Mouse (Mus musculus): ENCODE measurements around the gene Sptbn2. TPM values are rescaled to one million over a fixed set of nuclear protein-coding genes. Genes with fewer than 3 reads are reported as not detected.

The Sptbn2 gene
- polyA plus RNA-seq, 1 experiment from 2014 or later: 21.7 TPM

- peaks cover 8% of the 10 kb centered on the region for H3K4me1 ChIP-seq (ENCODE audit: control insufficient read depth, insufficient read depth, low read depth, low read length)
- no peak overlapping the region for H3K9ac ChIP-seq (ENCODE audit: low read depth, low read length)
- no peak overlapping the region for H3K4me2 ChIP-seq (ENCODE audit: low read length)
- H3K27me3 ChIP-seq (replicated peaks; ENCODE audit: control insufficient read depth, insufficient read depth, low read length): no peaks in the 10 kb centered on the region
- WGBS: 72% methylated on average over 5 of the region's 5 CpGs
- H3K4me3 ChIP-seq (ENCODE audit: low read length): no peak overlapping the region
- ATAC-seq: no peak
- no peak overlapping the region for H3K27ac ChIP-seq (ENCODE audit: low read depth, low read length)
- no peaks in the 10 kb centered on the region for H3K9me3 ChIP-seq (ENCODE audit: control insufficient read depth, low read length)
- H3K36me3 ChIP-seq (ENCODE audit: control insufficient read depth, insufficient read depth, low read length): no peaks in the 10 kb centered on the region
Measured at GRCm38 (mm10) chr19:4699821-4700220, 11.1 kb upstream of the Sptbn2 start.

- 71% methylated on average over 8 of the region's 8 CpGs for WGBS
- Histone ChIP-seq H3K27me3 (replicated peaks; ENCODE audit: control insufficient read depth, insufficient read depth, low read length) (no peaks in the 10 kb centered on the region), H3K4me2 (ENCODE audit: low read length) (no peak overlapping the region), H3K4me1 (ENCODE audit: control insufficient read depth, insufficient read depth, low read depth, low read length) (peaks cover 8% of the 10 kb centered on the region), H3K9ac (ENCODE audit: low read depth, low read length) (no peak overlapping the region), H3K27ac (ENCODE audit: low read depth, low read length) (no peak overlapping the region), H3K4me3 (ENCODE audit: low read length) (no peak overlapping the region), H3K9me3 (ENCODE audit: control insufficient read depth, low read length) (no peaks in the 10 kb centered on the region), H3K36me3 (ENCODE audit: control insufficient read depth, insufficient read depth, low read length) (no peaks in the 10 kb centered on the region)
- no peak for ATAC-seq
Measured at GRCm38 (mm10) chr19:4700656-4701055, 10.3 kb upstream of the Sptbn2 start.

- ATAC-seq: no peak
- Histone ChIP-seq H3K4me2 (ENCODE audit: low read length) (no peak overlapping the region), H3K36me3 (ENCODE audit: control insufficient read depth, insufficient read depth, low read length) (no peaks in the 10 kb centered on the region), H3K27ac (ENCODE audit: low read depth, low read length) (no peak overlapping the region), H3K27me3 (replicated peaks; ENCODE audit: control insufficient read depth, insufficient read depth, low read length) (no peaks in the 10 kb centered on the region), H3K4me3 (ENCODE audit: low read length) (no peak overlapping the region), H3K4me1 (ENCODE audit: control insufficient read depth, insufficient read depth, low read depth, low read length) (peaks cover 8% of the 10 kb centered on the region), H3K9ac (ENCODE audit: low read depth, low read length) (no peak overlapping the region), H3K9me3 (ENCODE audit: control insufficient read depth, low read length) (no peaks in the 10 kb centered on the region)
- 75% methylated on average over 7 of the region's 7 CpGs for WGBS
Measured at GRCm38 (mm10) chr19:4701221-4701620, 9.7 kb upstream of the Sptbn2 start.

GRCm38 (mm10) chr19:4708765-4709164 is 2.2 kb upstream of the Sptbn2 start:
- 87% methylated on average over 10 of the region's 10 CpGs for WGBS
- H3K36me3 ChIP-seq (ENCODE audit: control insufficient read depth, insufficient read depth, low read length): no peaks in the 10 kb centered on the region
- peaks cover 6% of the 10 kb centered on the region for H3K4me1 ChIP-seq (ENCODE audit: control insufficient read depth, insufficient read depth, low read depth, low read length)
- H3K4me3 ChIP-seq (ENCODE audit: low read length): no peak overlapping the region
- no peaks in the 10 kb centered on the region for H3K9me3 ChIP-seq (ENCODE audit: control insufficient read depth, low read length)
- H3K27ac ChIP-seq (ENCODE audit: low read depth, low read length): no peak overlapping the region
- H3K4me2 ChIP-seq (ENCODE audit: low read length): no peak overlapping the region
- ATAC-seq: no peak
- H3K27me3 ChIP-seq (replicated peaks; ENCODE audit: control insufficient read depth, insufficient read depth, low read length): no peaks in the 10 kb centered on the region
- no peak overlapping the region for H3K9ac ChIP-seq (ENCODE audit: low read depth, low read length)

GRCm38 (mm10) chr19:4711601-4712155 is 711 bp downstream of the Sptbn2 start:
- under 1% methylated on average over 46 of the region's 65 CpGs for WGBS
- Histone ChIP-seq H3K27ac (ENCODE audit: low read depth, low read length) (peak overlapping the region; percentile 95), H3K36me3 (ENCODE audit: control insufficient read depth, insufficient read depth, low read length) (no peaks in the 10 kb centered on the region), H3K9ac (ENCODE audit: low read depth, low read length) (peak overlapping the region; percentile 88), H3K4me2 (ENCODE audit: low read length) (peak overlapping the region; percentile 77), H3K4me3 (ENCODE audit: low read length) (peak overlapping the region; percentile 79), H3K27me3 (replicated peaks; ENCODE audit: control insufficient read depth, insufficient read depth, low read length) (no peaks in the 10 kb centered on the region), H3K9me3 (ENCODE audit: control insufficient read depth, low read length) (no peaks in the 10 kb centered on the region), H3K4me1 (ENCODE audit: control insufficient read depth, insufficient read depth, low read depth, low read length) (peaks cover 15% of the 10 kb centered on the region)
- ATAC-seq: peak; percentile 78

GRCm38 (mm10) chr19:4712156-4712780 is 1.3 kb downstream of the Sptbn2 start:
- H3K9me3 ChIP-seq (ENCODE audit: control insufficient read depth, low read length): no peaks in the 10 kb centered on the region
- H3K4me2 ChIP-seq (ENCODE audit: low read length): peak overlapping the region; percentile 77
- H3K27ac ChIP-seq (ENCODE audit: low read depth, low read length): peak overlapping the region; percentile 95
- no peaks in the 10 kb centered on the region for H3K27me3 ChIP-seq (replicated peaks; ENCODE audit: control insufficient read depth, insufficient read depth, low read length)
- H3K9ac ChIP-seq (ENCODE audit: low read depth, low read length): peak overlapping the region; percentile 88
- peaks cover 15% of the 10 kb centered on the region for H3K4me1 ChIP-seq (ENCODE audit: control insufficient read depth, insufficient read depth, low read depth, low read length)
- H3K4me3 ChIP-seq (ENCODE audit: low read length): peak overlapping the region; percentile 79
- ATAC-seq: peak; percentile 74
- whole genome bisulfite sequencing: under 1% methylated on average over 57 of the region's 60 CpGs
- H3K36me3 ChIP-seq (ENCODE audit: control insufficient read depth, insufficient read depth, low read length): no peaks in the 10 kb centered on the region

GRCm38 (mm10) chr19:4712781-4713526 is 2.0 kb downstream of the Sptbn2 start:
- no peaks in the 10 kb centered on the region for H3K36me3 ChIP-seq (ENCODE audit: control insufficient read depth, insufficient read depth, low read length)
- peak overlapping the region; percentile 88 for H3K9ac ChIP-seq (ENCODE audit: low read depth, low read length)
- H3K27me3 ChIP-seq (replicated peaks; ENCODE audit: control insufficient read depth, insufficient read depth, low read length): no peaks in the 10 kb centered on the region
- peak overlapping the region; percentile 77 for H3K4me2 ChIP-seq (ENCODE audit: low read length)
- H3K4me3 ChIP-seq (ENCODE audit: low read length): peak overlapping the region; percentile 79
- WGBS: 22% methylated on average over 13 of the region's 13 CpGs
- H3K4me1 ChIP-seq (ENCODE audit: control insufficient read depth, insufficient read depth, low read depth, low read length): peaks cover 15% of the 10 kb centered on the region
- peak overlapping the region; percentile 95 for H3K27ac ChIP-seq (ENCODE audit: low read depth, low read length)
- no peaks in the 10 kb centered on the region for H3K9me3 ChIP-seq (ENCODE audit: control insufficient read depth, low read length)
- ATAC-seq: no peak

- Histone ChIP-seq H3K36me3 (ENCODE audit: control insufficient read depth, insufficient read depth, low read length) (no peaks in the 10 kb centered on the region), H3K4me2 (ENCODE audit: low read length) (peak overlapping the region; percentile 77), H3K9ac (ENCODE audit: low read depth, low read length) (peak overlapping the region; percentile 52), H3K27ac (ENCODE audit: low read depth, low read length) (no peak overlapping the region), H3K27me3 (replicated peaks; ENCODE audit: control insufficient read depth, insufficient read depth, low read length) (no peaks in the 10 kb centered on the region), H3K9me3 (ENCODE audit: control insufficient read depth, low read length) (no peaks in the 10 kb centered on the region), H3K4me3 (ENCODE audit: low read length) (peak overlapping the region; percentile 79), H3K4me1 (ENCODE audit: control insufficient read depth, insufficient read depth, low read depth, low read length) (peaks cover 15% of the 10 kb centered on the region)
- WGBS: 40% methylated on average over 3 of the region's 3 CpGs
- no peak for ATAC-seq
Measured at GRCm38 (mm10) chr19:4713886-4714285, 2.9 kb downstream of the Sptbn2 start.

GRCm38 (mm10) chr19:4716756-4717155 is 5.8 kb downstream of the Sptbn2 start:
- no peaks in the 10 kb centered on the region; the same call in 1 of the 2 replicates for H3K36me3 ChIP-seq (ENCODE audit: control insufficient read depth, insufficient read depth, low read length)
- H3K9ac ChIP-seq (ENCODE audit: low read depth, low read length): no peak overlapping the region
- no peak for ATAC-seq
- no peaks in the 10 kb centered on the region for H3K9me3 ChIP-seq (ENCODE audit: control insufficient read depth, low read length)
- no peak overlapping the region for H3K4me3 ChIP-seq (ENCODE audit: low read length)
- H3K4me2 ChIP-seq (ENCODE audit: low read length): no peak overlapping the region
- H3K4me1 ChIP-seq (ENCODE audit: control insufficient read depth, insufficient read depth, low read depth, low read length): peaks cover 11% of the 10 kb centered on the region
- H3K27ac ChIP-seq (ENCODE audit: low read depth, low read length): no peak overlapping the region
- no peaks in the 10 kb centered on the region for H3K27me3 ChIP-seq (replicated peaks; ENCODE audit: control insufficient read depth, insufficient read depth, low read length)
- 98% methylated on average over 14 of the region's 14 CpGs for WGBS
